Mouse (Mus musculus) G1E (cell line): Measurements from ENCODE around the gene Rpl29. TPM values are rescaled to one million over a fixed set of nuclear protein-coding genes. Genes with fewer than 3 reads are reported as not detected.

Source experiments
- ATAC-seq: 2 replicates; pipeline ENCODE4 v1.8.0; 2016; ENCODE audit warnings: mild to moderate bottlenecking; ENCODE audit not compliant: insufficient number of reproducible peaks, poor library complexity, low FRiP score, severe bottlenecking; ENCODE audit errors: extremely low read depth
- DNase-seq: peaks from one replicate; pipeline ENCODE4 v3.0.0; 2012; ENCODE audit warnings: low spot score
- H3K27me3 ChIP-seq: 2 replicates; pipeline ENCODE4 v1.6.1; 2012; ENCODE audit warnings: mild to moderate bottlenecking, low read length, inconsistent platforms; ENCODE audit not compliant: insufficient read depth
- H3K36me3 ChIP-seq: replicated peaks from 2 replicates; pipeline ENCODE3; 2012; ENCODE audit warnings: mild to moderate bottlenecking, inconsistent platforms
- H3K4me1 ChIP-seq: 2 replicates; pipeline ENCODE4 v1.6.1; 2012; ENCODE audit warnings: low read depth, low read length, inconsistent platforms, mixed read lengths; ENCODE audit not compliant: insufficient read depth
- H3K4me3 ChIP-seq: 2 replicates; pipeline ENCODE4 v1.5.1; 2012; ENCODE audit warnings: low read depth, mild to moderate bottlenecking, inconsistent platforms, low read length, moderate library complexity, mixed read lengths
- H3K9me3 ChIP-seq: replicated peaks from 2 replicates; pipeline ENCODE4 v1.6.1; 2012; ENCODE audit warnings: inconsistent platforms
- CTCF ChIP-seq: IDR thresholded peaks from 2 replicates; pipeline ENCODE4 v1.5.1; 2012; ENCODE audit warnings: low read depth, low read length, inconsistent platforms, mixed read lengths
- GATA1 ChIP-seq: IDR thresholded peaks from 2 replicates; pipeline ENCODE4 v1.6.1; 2012; ENCODE audit warnings: borderline replicate concordance, low read length, inconsistent platforms, mixed read lengths
- GATA2 ChIP-seq: IDR thresholded peaks from 2 replicates; pipeline ENCODE4 v1.6.1; 2012; ENCODE audit warnings: low read depth, low read length, inconsistent platforms, borderline replicate concordance
- POLR2AphosphoS5 ChIP-seq: IDR thresholded peaks from 2 replicates; pipeline ENCODE4 v1.6.1; 2012; ENCODE audit warnings: low read depth, low read length, inconsistent platforms; ENCODE audit not compliant: insufficient replicate concordance
- TAL1 ChIP-seq: conservative IDR thresholded peaks from 2 replicates; pipeline ENCODE4 v1.6.1; 2012; ENCODE audit warnings: low read depth, low read length, inconsistent platforms, mixed read lengths
- polyA plus RNA-seq: library from polyadenylated mRNA; stranded (reverse); fragments of >175 nt; gene quantifications from 2 replicates; pipeline ENCODE4 v1.2.3, GENCODE M21; 2012
- total RNA-seq, 2 experiments: library from RNA; stranded (forward) in 1 of 2; stranded (reverse) in 1 of 2; fragments of 200-1000 nt in 1 of 2; fragments of >200 nt in 1 of 2; fragmentation: Nextera tagmentation in 1 of 2; gene quantifications; 2 replicates each; pipeline ENCODE4 v1.2.3; 2014 to 2017

Gene Rpl29
- total and polyA plus RNA-seq, 3 experiments = 29.5 to 149 (median 81.1) TPM

- Histone ChIP-seq H3K4me3 (no peak overlapping the region), H3K9me3 (peaks cover 4% of the 10 kb centered on the region; the same call in 1 of the 2 replicates), H3K4me1 (peaks cover 50% of the 10 kb centered on the region), H3K27me3 (peaks cover 42% of the 10 kb centered on the region), H3K36me3 (no peaks in the 10 kb centered on the region)
- ATAC-seq (no peak), DNase-seq (no peak)
- TF ChIP-seq TAL1 (no peak), CTCF (peak; percentile 14; the same call in 1 of the 2 replicates)
These were observed 22.7 kb upstream of the Rpl29 start for GRCm38 (mm10) chr9:106406443-106407078.

GRCm38 (mm10) chr9:106409096-106409495 is 20.2 kb upstream of the Rpl29 start:
- ATAC-seq (no peak), DNase-seq (no peak)
- Histone ChIP-seq H3K36me3 (no peaks in the 10 kb centered on the region), H3K4me1 (peaks cover 46% of the 10 kb centered on the region), H3K27me3 (peaks cover 38% of the 10 kb centered on the region), H3K4me3 (no peak overlapping the region), H3K9me3 (peaks cover 4% of the 10 kb centered on the region; the same call in 1 of the 2 replicates)
- TF ChIP-seq GATA1 (no peak), TAL1 (no peak), POLR2AphosphoS5 (no peak), GATA2 (no peak), CTCF (no peak)

- no peak for ATAC-seq
- H3K4me3 ChIP-seq = no peak overlapping the region
These were observed 19.1 kb upstream of the Rpl29 start for GRCm38 (mm10) chr9:106410086-106410650.

GRCm38 (mm10) chr9:106411091-106411594 is 18.1 kb upstream of the Rpl29 start:
- H3K4me3 ChIP-seq = no peak overlapping the region
- H3K27me3 ChIP-seq = peaks cover 37% of the 10 kb centered on the region
- no peak for TF ChIP-seq GATA2
- no peak for TF ChIP-seq POLR2AphosphoS5
- no peak for TF ChIP-seq GATA1
- TF ChIP-seq CTCF = no peak
- TF ChIP-seq TAL1 = no peak
- peaks cover 35% of the 10 kb centered on the region for H3K4me1 ChIP-seq
- no peaks in the 10 kb centered on the region for H3K36me3 ChIP-seq
- ATAC-seq = no peak
- DNase-seq = no peak
- H3K9me3 ChIP-seq = peaks cover 4% of the 10 kb centered on the region; the same call in 1 of the 2 replicates

More at GRCm38 (mm10) chr9:106410086-106410650, 19.1 kb upstream of the Rpl29 start:
- peaks cover 43% of the 10 kb centered on the region for H3K27me3 ChIP-seq
- H3K9me3 ChIP-seq = peaks cover 4% of the 10 kb centered on the region; the same call in 1 of the 2 replicates
- no peak for DNase-seq
- H3K36me3 ChIP-seq = no peaks in the 10 kb centered on the region
- H3K4me1 ChIP-seq = peaks cover 43% of the 10 kb centered on the region
- TF ChIP-seq TAL1 = no peak

DNA sequence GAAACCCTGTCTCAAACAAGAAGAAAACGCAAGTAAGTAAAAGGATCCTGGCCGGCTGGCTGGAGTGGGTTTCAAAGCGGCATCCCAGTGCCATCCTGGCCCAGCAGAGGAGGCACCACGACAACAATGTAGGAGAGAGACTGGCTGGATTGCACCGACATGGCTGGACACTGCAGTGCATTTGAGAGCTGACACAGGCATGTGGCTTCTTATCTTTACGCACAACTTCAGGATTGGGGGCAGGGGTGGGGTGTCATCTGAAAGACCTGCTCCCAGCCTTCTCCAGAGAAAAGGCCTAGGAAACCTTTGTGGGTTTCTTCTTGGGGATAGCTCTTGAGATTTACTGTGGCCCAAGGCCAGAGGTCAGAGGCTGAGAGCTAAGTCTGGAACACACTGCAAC is 17.5 kb upstream of the Rpl29 start:
- no peak for DNase-seq
- no peak for ATAC-seq
- Histone ChIP-seq H3K4me3 (no peak overlapping the region), H3K27me3 (peaks cover 31% of the 10 kb centered on the region), H3K9me3 (peaks cover 4% of the 10 kb centered on the region; the same call in 1 of the 2 replicates), H3K4me1 (peaks cover 30% of the 10 kb centered on the region), H3K36me3 (no peaks in the 10 kb centered on the region)
- TF ChIP-seq TAL1 = no peak
- no peak for TF ChIP-seq POLR2AphosphoS5
- no peak for TF ChIP-seq GATA1
- TF ChIP-seq CTCF = no peak
- TF ChIP-seq GATA2 = no peak

GRCm38 (mm10) chr9:106412210-106412609 is 17.0 kb upstream of the Rpl29 start:
- ATAC-seq (no peak), DNase-seq (no peak)
- Histone ChIP-seq H3K9me3 (peaks cover 4% of the 10 kb centered on the region; the same call in 1 of the 2 replicates), H3K27me3 (peaks cover 29% of the 10 kb centered on the region), H3K4me3 (no peak overlapping the region), H3K36me3 (no peaks in the 10 kb centered on the region), H3K4me1 (peaks cover 27% of the 10 kb centered on the region)
- TF ChIP-seq TAL1 (no peak), CTCF (no peak), POLR2AphosphoS5 (no peak), GATA2 (no peak), GATA1 (no peak)
